Mouse (Mus musculus) heart, embryonic 10.5 days (tissue): ENCODE results near the gene Med24. TPM values are rescaled to one million over a fixed set of nuclear protein-coding genes. Genes with fewer than 3 reads are reported as not detected.

Source experiments
- DNase-seq: peaks from one replicate; pipeline ENCODE4 v3.0.0-alpha.2; 2017; ENCODE audit warnings: low spot score
- H3K27ac ChIP-seq: fragments of 300-500 bp; sonication (generic); 2 replicates; pipeline ENCODE4 v1.5.1; 2016; ENCODE audit warnings: mild to moderate bottlenecking
- H3K27me3 ChIP-seq: fragments of 300-500 bp; sonication (generic); 2 replicates; pipeline ENCODE4 v1.6.1; 2016; ENCODE audit warnings: mild to moderate bottlenecking; ENCODE audit not compliant: poor library complexity, insufficient read depth, severe bottlenecking
- H3K36me3 ChIP-seq: fragments of 300-500 bp; sonication (generic); 2 replicates; pipeline ENCODE4 v1.6.1; 2016; ENCODE audit warnings: mild to moderate bottlenecking, moderate library complexity
- H3K4me1 ChIP-seq: fragments of 300-500 bp; sonication (generic); 2 replicates; pipeline ENCODE4 v1.6.1; 2016; ENCODE audit warnings: mild to moderate bottlenecking
- H3K4me3 ChIP-seq: fragments of 300-500 bp; sonication (generic); 2 replicates; pipeline ENCODE4 v1.5.1; 2016; ENCODE audit warnings: mild to moderate bottlenecking, moderate library complexity
- H3K9me3 ChIP-seq: fragments of 300-500 bp; sonication (generic); 2 replicates; pipeline ENCODE4 v1.6.1; 2016; ENCODE audit warnings: mild to moderate bottlenecking, moderate library complexity
- WGBS: fragments of 180-500 bp; shearing (Covaris S2); methylation state at CpG from one replicate; pipeline ENCODE4 v1.1.7; 2016; 5-methylcytosine and 5-hydroxymethylcytosine counted together
- polyA plus RNA-seq: library from polyadenylated mRNA; unstranded; fragments of >200 nt; fragmentation: Nextera tagmentation; extraction: Ambion mirVana; gene quantifications from 2 replicates; pipeline ENCODE4 v1.2.1, GENCODE M21; 2016

Gene Med24
- polyA plus RNA-seq, 1 experiment from 2014 or later: 56.5 TPM

GRCm38 (mm10) chr11:98701213-98701670 lies 28.0 kb downstream of the Med24 start, which contains the start of gene Csf3:
Csf3 (plus strand) TSS chr11:98701263.
- peaks cover 9% of the 10 kb centered on the region; the same call in 1 of the 2 replicates for H3K4me1 ChIP-seq
- H3K36me3 ChIP-seq: peaks cover 34% of the 10 kb centered on the region
- peak within 1 kb of the TSS; percentile 2; the same call in 1 of the 2 replicates for H3K27ac ChIP-seq
- WGBS: 38% methylated on average over 10 of the region's 10 CpGs
- H3K27me3 ChIP-seq: peaks cover 19% of the 10 kb centered on the region; the same call in 1 of the 2 replicates
- H3K9me3 ChIP-seq: no peaks in the 10 kb centered on the region
- no peak for DNase-seq
- H3K4me3 ChIP-seq: no peak within 1 kb of the TSS

- Histone ChIP-seq H3K27me3 (peaks cover 19% of the 10 kb centered on the region; the same call in 1 of the 2 replicates), H3K9me3 (no peaks in the 10 kb centered on the region), H3K4me1 (peaks cover 14% of the 10 kb centered on the region; the same call in 1 of the 2 replicates), H3K27ac (no peak overlapping the region), H3K4me3 (no peak overlapping the region), H3K36me3 (peaks cover 34% of the 10 kb centered on the region)
- WGBS: 30% methylated on average over 4 of the region's 4 CpGs
- no peak for DNase-seq
These were observed 29.3 kb downstream of the Med24 start for GRCm38 (mm10) chr11:98699911-98700310.

GRCm38 (mm10) chr11:98698849-98699640 lies 30.2 kb downstream of the Med24 start:
- no peak for DNase-seq
- WGBS: 82% methylated on average over 16 of the region's 16 CpGs
- no peaks in the 10 kb centered on the region for H3K9me3 ChIP-seq

GRCm38 (mm10) chr11:98697225-98697624 lies 32.0 kb downstream of the Med24 start:
- peaks cover 14% of the 10 kb centered on the region; the same call in 1 of the 2 replicates for H3K4me1 ChIP-seq
- H3K4me3 ChIP-seq: no peak overlapping the region
- peaks cover 19% of the 10 kb centered on the region; the same call in 1 of the 2 replicates for H3K27me3 ChIP-seq
- no peak overlapping the region for H3K27ac ChIP-seq
- no peaks in the 10 kb centered on the region for H3K9me3 ChIP-seq
- H3K36me3 ChIP-seq: peaks cover 50% of the 10 kb centered on the region
- 89% methylated on average over 12 of the region's 12 CpGs for WGBS
- DNase-seq: no peak

More at GRCm38 (mm10) chr11:98698849-98699640, 30.2 kb downstream of the Med24 start:
- Histone ChIP-seq H3K36me3 (peaks cover 34% of the 10 kb centered on the region), H3K4me1 (peaks cover 14% of the 10 kb centered on the region; the same call in 1 of the 2 replicates), H3K27ac (no peak overlapping the region), H3K4me3 (no peak overlapping the region), H3K27me3 (peaks cover 19% of the 10 kb centered on the region; the same call in 1 of the 2 replicates)

- Histone ChIP-seq H3K27me3 (peaks cover 13% of the 10 kb centered on the region; the same call in 1 of the 2 replicates), H3K4me3 (no peak overlapping the region), H3K36me3 (peaks cover 56% of the 10 kb centered on the region), H3K27ac (0 out of 2 replicates have a peak overlapping the region, but pooled peaks have one; percentile 10), H3K4me1 (peaks cover 14% of the 10 kb centered on the region; the same call in 1 of the 2 replicates), H3K9me3 (no peaks in the 10 kb centered on the region)
- no peak for DNase-seq
- 86% methylated on average over 14 of the region's 14 CpGs for WGBS
These were observed 32.6 kb downstream of the Med24 start for GRCm38 (mm10) chr11:98696454-98697216.

GRCm38 (mm10) chr11:98695408-98695807 lies 33.8 kb downstream of the Med24 start:
- WGBS: 67% methylated on average over 14 of the region's 14 CpGs
- 0 out of 2 replicates have a peak, but pooled peaks cover 3% of the 10 kb centered on the region for H3K27me3 ChIP-seq
- DNase-seq: no peak
- H3K4me1 ChIP-seq: peaks cover 9% of the 10 kb centered on the region; the same call in 1 of the 2 replicates
- no peak overlapping the region for H3K27ac ChIP-seq
- H3K9me3 ChIP-seq: no peaks in the 10 kb centered on the region
- H3K4me3 ChIP-seq: no peak overlapping the region
- peaks cover 68% of the 10 kb centered on the region for H3K36me3 ChIP-seq

- Histone ChIP-seq H3K36me3 (peaks cover 79% of the 10 kb centered on the region), H3K4me1 (0 out of 2 replicates have a peak, but pooled peaks cover 5% of the 10 kb centered on the region), H3K27ac (no peak overlapping the region), H3K27me3 (no peaks in the 10 kb centered on the region), H3K9me3 (no peaks in the 10 kb centered on the region), H3K4me3 (no peak overlapping the region)
- DNase-seq: no peak
- 87% methylated on average over 9 of the region's 9 CpGs for WGBS
These were observed 34.9 kb downstream of the Med24 start for GRCm38 (mm10) chr11:98694301-98694700.

GRCm38 (mm10) chr11:98693746-98694145 lies 35.5 kb downstream of the Med24 start:
- H3K27me3 ChIP-seq: no peaks in the 10 kb centered on the region
- H3K4me3 ChIP-seq: no peak overlapping the region
- H3K9me3 ChIP-seq: no peaks in the 10 kb centered on the region
- H3K4me1 ChIP-seq: 0 out of 2 replicates have a peak, but pooled peaks cover 5% of the 10 kb centered on the region
- DNase-seq: no peak
- H3K36me3 ChIP-seq: peaks cover 82% of the 10 kb centered on the region
- WGBS: 91% methylated on average over 9 of the region's 9 CpGs
- H3K27ac ChIP-seq: no peak overlapping the region

- Histone ChIP-seq H3K36me3 (peaks cover 86% of the 10 kb centered on the region), H3K4me1 (0 out of 2 replicates have a peak, but pooled peaks cover 5% of the 10 kb centered on the region)
- WGBS: 76% methylated on average over 13 of the region's 13 CpGs
These were observed 36.0 kb downstream of the Med24 start for GRCm38 (mm10) chr11:98693201-98693600.

GRCm38 (mm10) chr11:98688009-98688408 lies 41.2 kb downstream of the Med24 start:
- Histone ChIP-seq H3K4me1 (peaks cover 8% of the 10 kb centered on the region), H3K36me3 (peaks cover 80% of the 10 kb centered on the region), H3K9me3 (no peaks in the 10 kb centered on the region), H3K27me3 (no peaks in the 10 kb centered on the region), H3K27ac (no peak overlapping the region), H3K4me3 (no peak overlapping the region)
- DNase-seq: no peak
- 86% methylated on average over 8 of the region's 8 CpGs for WGBS

More at GRCm38 (mm10) chr11:98693201-98693600, 36.0 kb downstream of the Med24 start:
- Histone ChIP-seq H3K9me3 (no peaks in the 10 kb centered on the region), H3K27ac (no peak overlapping the region), H3K4me3 (no peak overlapping the region), H3K27me3 (no peaks in the 10 kb centered on the region)
- DNase-seq: no peak

GRCm38 (mm10) chr11:98686976-98687375 lies 42.3 kb downstream of the Med24 start:
- Histone ChIP-seq H3K4me3 (no peak overlapping the region), H3K36me3 (peaks cover 70% of the 10 kb centered on the region), H3K4me1 (peaks cover 8% of the 10 kb centered on the region), H3K27ac (no peak overlapping the region), H3K9me3 (no peaks in the 10 kb centered on the region), H3K27me3 (no peaks in the 10 kb centered on the region)
- 88% methylated on average over 4 of the region's 4 CpGs for WGBS
- DNase-seq: no peak

GRCm38 (mm10) chr11:98685642-98686041 lies 43.6 kb downstream of the Med24 start:
- 89% methylated on average over 9 of the region's 9 CpGs for WGBS
- no peak for DNase-seq
- Histone ChIP-seq H3K4me1 (peaks cover 13% of the 10 kb centered on the region), H3K9me3 (no peaks in the 10 kb centered on the region), H3K27ac (no peak overlapping the region), H3K4me3 (no peak overlapping the region), H3K36me3 (peaks cover 56% of the 10 kb centered on the region), H3K27me3 (no peaks in the 10 kb centered on the region)
